Mouse (Mus musculus): ENCODE results near the gene Nhs. TPM values are rescaled to one million over a fixed set of nuclear protein-coding genes. Genes with fewer than 3 reads are reported as not detected.
A peak's percentile ranks its signal among the peaks of the same experiment; 100 is the strongest.

The Nhs gene
- polyA plus RNA-seq, 1 experiment = 5.3 TPM

DNA sequence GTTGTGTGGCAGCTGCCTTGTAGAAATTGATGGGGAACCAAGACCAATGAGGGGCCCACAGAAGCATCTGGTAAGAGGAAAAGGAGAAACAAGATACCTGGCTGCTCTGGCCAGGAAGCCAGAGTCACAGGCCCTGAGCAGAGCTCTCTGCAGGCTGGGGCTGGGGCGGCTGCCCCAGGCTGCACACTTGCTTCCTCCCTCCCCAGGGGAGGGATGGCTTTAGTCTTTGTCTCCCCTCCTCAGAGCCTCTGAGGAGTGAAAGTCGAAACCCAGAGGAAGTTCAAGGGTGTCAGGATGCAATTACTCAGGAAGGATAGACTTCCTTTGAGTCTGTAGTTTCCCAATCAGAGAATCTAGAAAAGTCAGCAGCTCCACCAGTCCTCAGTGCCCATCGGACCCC lies 186.0 kb downstream of the Nhs start:
- no peak for TF ChIP-seq CTCF (IDR thresholded peaks at IDR 0.05; ENCODE audit: borderline replicate concordance, extremely low read depth, insufficient read depth, insufficient read length)
- TF ChIP-seq POLR2A (IDR thresholded peaks at IDR 0.05; ENCODE audit: borderline replicate concordance, extremely low read depth, insufficient read depth, insufficient read length, poor library complexity, severe bottlenecking) = no peak
- no peak for DNase-seq (ENCODE audit: low read depth)

DNA sequence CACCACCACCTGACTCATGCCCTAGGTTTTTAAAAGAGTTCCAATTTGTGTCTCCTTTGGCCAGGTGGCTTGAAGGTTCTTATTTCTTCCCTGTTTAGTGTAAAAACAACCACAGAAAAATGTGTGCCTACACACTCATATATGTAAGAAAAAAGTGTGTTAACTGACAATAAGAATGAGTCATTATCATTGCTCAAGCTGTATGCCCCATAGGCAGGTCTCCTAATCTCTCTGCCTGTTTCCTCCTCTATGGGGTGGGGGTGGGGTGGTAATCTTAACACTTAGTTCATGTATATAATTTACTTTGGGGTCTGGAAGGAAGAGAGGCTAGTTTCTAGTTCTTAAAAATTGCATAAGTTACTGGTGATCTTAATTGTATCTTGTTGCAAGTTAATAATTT lies 186.8 kb downstream of the Nhs start:
- TF ChIP-seq CTCF (IDR thresholded peaks at IDR 0.05; ENCODE audit: borderline replicate concordance, extremely low read depth, insufficient read depth, insufficient read length) (no peak), POLR2A (IDR thresholded peaks at IDR 0.05; ENCODE audit: borderline replicate concordance, extremely low read depth, insufficient read depth, insufficient read length, poor library complexity, severe bottlenecking) (no peak)
- DNase-seq (ENCODE audit: low read depth) = no peak

DNA sequence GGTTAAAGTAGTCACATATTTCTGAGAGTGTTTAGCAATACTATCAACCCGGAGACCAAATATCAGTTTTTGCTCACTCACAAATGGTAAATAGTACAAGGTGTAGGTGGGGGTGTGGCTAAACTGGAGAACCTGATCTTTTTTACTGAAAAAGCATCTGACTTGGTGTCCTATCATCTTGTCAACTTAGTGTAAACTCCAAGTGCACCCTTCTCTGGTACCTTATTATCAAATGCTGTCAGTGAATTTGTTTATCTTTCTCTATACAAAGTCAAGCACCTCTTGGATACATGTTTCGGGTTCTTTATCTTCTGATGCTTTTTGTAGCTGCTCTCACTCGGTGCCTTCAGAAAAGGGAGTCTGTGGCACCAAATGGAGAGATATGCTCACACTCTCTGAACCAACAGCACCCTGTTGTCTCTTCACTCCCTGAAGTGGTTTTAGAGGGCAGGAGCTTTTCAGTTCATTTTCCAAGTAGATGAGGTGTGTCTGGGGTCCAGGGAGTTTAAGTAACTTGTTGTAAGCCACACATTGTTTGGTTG lies 187.5 kb downstream of the Nhs start:
- no peak for TF ChIP-seq POLR2A (IDR thresholded peaks at IDR 0.05; ENCODE audit: borderline replicate concordance, extremely low read depth, insufficient read depth, insufficient read length, poor library complexity, severe bottlenecking)
- no peak for TF ChIP-seq CTCF (IDR thresholded peaks at IDR 0.05; ENCODE audit: borderline replicate concordance, extremely low read depth, insufficient read depth, insufficient read length)
- no peak for DNase-seq (ENCODE audit: low read depth)

- DNase-seq (ENCODE audit: low read depth) = peak; percentile 38
- TF ChIP-seq POLR2A (IDR thresholded peaks at IDR 0.05; ENCODE audit: borderline replicate concordance, extremely low read depth, insufficient read depth, insufficient read length, poor library complexity, severe bottlenecking) (no peak), CTCF (IDR thresholded peaks at IDR 0.05; ENCODE audit: borderline replicate concordance, extremely low read depth, insufficient read depth, insufficient read length) (no peak)
These were observed 188.4 kb downstream of the Nhs start for GRCm38 (mm10) chrX:161971131-161971530.

GRCm38 (mm10) chrX:161967692-161968091 lies 191.8 kb downstream of the Nhs start:
- TF ChIP-seq POLR2A (IDR thresholded peaks at IDR 0.05; ENCODE audit: borderline replicate concordance, extremely low read depth, insufficient read depth, insufficient read length, poor library complexity, severe bottlenecking) (no peak), CTCF (IDR thresholded peaks at IDR 0.05; ENCODE audit: borderline replicate concordance, extremely low read depth, insufficient read depth, insufficient read length) (peak; percentile 63)
- peak; percentile 73 for DNase-seq (ENCODE audit: low read depth)

- DNase-seq (ENCODE audit: low read depth) = no peak
These were observed 196.2 kb downstream of the Nhs start for GRCm38 (mm10) chrX:161963372-161963771.

DNA sequence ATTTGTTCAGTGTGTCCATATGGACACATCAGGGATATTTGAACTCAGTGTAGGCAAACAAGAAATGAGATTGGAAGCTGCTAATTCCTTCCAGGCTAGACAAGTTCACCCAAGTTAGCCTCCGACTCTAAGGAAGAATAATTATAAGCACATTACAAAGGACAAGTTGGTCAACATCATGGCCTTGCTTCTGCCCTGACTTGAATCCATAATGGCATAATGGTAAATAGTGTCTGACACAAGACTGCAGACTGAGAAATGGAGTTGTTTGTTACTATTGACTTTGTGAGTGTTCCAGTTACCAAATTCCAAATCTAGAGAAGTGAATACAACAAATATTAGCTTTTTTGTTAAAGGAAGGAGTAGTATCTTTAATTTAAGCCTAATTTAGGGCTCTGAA lies 196.7 kb downstream of the Nhs start:
- no peak for DNase-seq (ENCODE audit: low read depth)
- TF ChIP-seq POLR2A (IDR thresholded peaks at IDR 0.05; ENCODE audit: borderline replicate concordance, extremely low read depth, insufficient read depth, insufficient read length, poor library complexity, severe bottlenecking) = no peak

More at GRCm38 (mm10) chrX:161963372-161963771, 196.2 kb downstream of the Nhs start:
- TF ChIP-seq POLR2A (IDR thresholded peaks at IDR 0.05; ENCODE audit: borderline replicate concordance, extremely low read depth, insufficient read depth, insufficient read length, poor library complexity, severe bottlenecking) (no peak), CTCF (IDR thresholded peaks at IDR 0.05; ENCODE audit: borderline replicate concordance, extremely low read depth, insufficient read depth, insufficient read length) (no peak)

- DNase-seq (ENCODE audit: low read depth) = peak; percentile 38
- no peak for TF ChIP-seq POLR2A (IDR thresholded peaks at IDR 0.05; ENCODE audit: borderline replicate concordance, extremely low read depth, insufficient read depth, insufficient read length, poor library complexity, severe bottlenecking)
- TF ChIP-seq CTCF (IDR thresholded peaks at IDR 0.05; ENCODE audit: borderline replicate concordance, extremely low read depth, insufficient read depth, insufficient read length) = no peak
These were observed 197.8 kb downstream of the Nhs start for GRCm38 (mm10) chrX:161961756-161962155.

GRCm38 (mm10) chrX:161961176-161961575 lies 198.4 kb downstream of the Nhs start:
- no peak for TF ChIP-seq POLR2A (IDR thresholded peaks at IDR 0.05; ENCODE audit: borderline replicate concordance, extremely low read depth, insufficient read depth, insufficient read length, poor library complexity, severe bottlenecking)
- no peak for TF ChIP-seq CTCF (IDR thresholded peaks at IDR 0.05; ENCODE audit: borderline replicate concordance, extremely low read depth, insufficient read depth, insufficient read length)
- DNase-seq (ENCODE audit: low read depth) = peak; percentile 76

GRCm38 (mm10) chrX:161952356-161952755 lies 207.2 kb downstream of the Nhs start:
- peak; percentile 52 for DNase-seq (ENCODE audit: low read depth)
- no peak for TF ChIP-seq CTCF (IDR thresholded peaks at IDR 0.05; ENCODE audit: borderline replicate concordance, extremely low read depth, insufficient read depth, insufficient read length)
- TF ChIP-seq POLR2A (IDR thresholded peaks at IDR 0.05; ENCODE audit: borderline replicate concordance, extremely low read depth, insufficient read depth, insufficient read length, poor library complexity, severe bottlenecking) = no peak

- no peak for DNase-seq (ENCODE audit: low read depth)
- TF ChIP-seq CTCF (IDR thresholded peaks at IDR 0.05; ENCODE audit: borderline replicate concordance, extremely low read depth, insufficient read depth, insufficient read length) (no peak), POLR2A (IDR thresholded peaks at IDR 0.05; ENCODE audit: borderline replicate concordance, extremely low read depth, insufficient read depth, insufficient read length, poor library complexity, severe bottlenecking) (no peak)
These were observed 216.3 kb downstream of the Nhs start for GRCm38 (mm10) chrX:161943098-161943680.

- DNase-seq (ENCODE audit: low read depth) = peak; percentile 25
- TF ChIP-seq CTCF (IDR thresholded peaks at IDR 0.05; ENCODE audit: borderline replicate concordance, extremely low read depth, insufficient read depth, insufficient read length) (no peak), POLR2A (IDR thresholded peaks at IDR 0.05; ENCODE audit: borderline replicate concordance, extremely low read depth, insufficient read depth, insufficient read length, poor library complexity, severe bottlenecking) (no peak)
These were observed 218.8 kb downstream of the Nhs start for GRCm38 (mm10) chrX:161940696-161941095.
